Mouse (Mus musculus) cerebellum, postnatal 25 days (tissue): ENCODE data around the gene Olfr1220.

ENCODE experiments used
- DNase-seq, 2 experiments: peaks; one replicate each; pipeline ENCODE4 v3.0.0; 2021; ENCODE audit warnings: mixed read lengths in 2 of 2

Olfr1220 gene

GRCm38 (mm10) chr2:89106735-89107134 is at the start of gene Olfr1220:
Olfr1220 (minus strand) TSS chr2:89106835.
- no peak for DNase-seq

GRCm38 (mm10) chr2:89151460-89151859 is 44.8 kb upstream of the Olfr1220 start, which contains the start of gene Olfr1223:
Olfr1223 (minus strand) TSS chr2:89151560.
- DNase-seq = no peak

- no peak for DNase-seq
Observed at GRCm38 (mm10) chr2:89132954-89133353, 26.3 kb upstream of the Olfr1220 start, which contains the start of gene Olfr1222. Olfr1222 (minus strand) TSS chr2:89133054.

GRCm38 (mm10) chr2:89117183-89117582 is 10.5 kb upstream of the Olfr1220 start, which contains the start of gene Olfr1221:
Olfr1221 (minus strand) TSS chr2:89117283.
- DNase-seq = no peak

GRCm38 (mm10) chr2:89105651-89106050 is 984 bp downstream of the Olfr1220 start:
- DNase-seq = no peak

GRCm38 (mm10) chr2:89093848-89094247 is 12.8 kb downstream of the Olfr1220 start:
- no peak for DNase-seq

GRCm38 (mm10) chr2:89083413-89083812 is 23.2 kb downstream of the Olfr1220 start, which contains the start of gene Olfr1219:
Olfr1219 (minus strand) TSS chr2:89083513.
- no peak for DNase-seq

- no peak for DNase-seq
Observed at GRCm38 (mm10) chr2:89081487-89081886, 25.1 kb downstream of the Olfr1220 start.

GRCm38 (mm10) chr2:89061087-89061486 is 45.5 kb downstream of the Olfr1220 start, which contains the start of gene Olfr1218:
Olfr1218 (minus strand) TSS chr2:89061187.
- no peak for DNase-seq
